Mouse (Mus musculus) myocyte (in vitro differentiated cells): ENCODE measurements around the gene Dpf1. TPM values are rescaled to one million over a fixed set of nuclear protein-coding genes. Genes with fewer than 3 reads are reported as not detected.
A peak's percentile ranks its signal among the peaks of the same experiment; 100 is the strongest.

Experiments used
- H3K27me3 ChIP-seq: one replicate; pipeline ENCODE4 v1.6.1; 2011; ENCODE audit not compliant: control insufficient read depth, insufficient read depth, insufficient read length
- H3K36me3 ChIP-seq: one replicate; pipeline ENCODE4 v1.6.1; 2011; ENCODE audit not compliant: control insufficient read depth, insufficient read depth
- H3K4me2 ChIP-seq: one replicate; pipeline ENCODE4 v1.6.1; 2011; ENCODE audit warnings: low read depth, control low read depth
- H3K4me3 ChIP-seq: one replicate; pipeline ENCODE4 v1.5.1; 2011; ENCODE audit warnings: mild to moderate bottlenecking, control low read depth, moderate library complexity
- H3K79me2 ChIP-seq: one replicate; pipeline ENCODE4 v1.6.1; 2011; ENCODE audit not compliant: control insufficient read depth, insufficient read depth
- H3ac ChIP-seq: one replicate; pipeline ENCODE4 v1.6.1; 2011; ENCODE audit not compliant: control insufficient read depth, insufficient read length
- CEBPB ChIP-seq: IDR thresholded peaks from 2 replicates; pipeline ENCODE4 v1.6.1; 2011; ENCODE audit warnings: mild to moderate bottlenecking, moderate library complexity; ENCODE audit not compliant: poor library complexity, insufficient read depth, severe bottlenecking
- E2F4 ChIP-seq: IDR thresholded peaks from one replicate; pipeline ENCODE4 v1.6.1; 2011; ENCODE audit warnings: mild to moderate bottlenecking, control low read depth, moderate library complexity; ENCODE audit not compliant: insufficient read depth
- MAX ChIP-seq: IDR thresholded peaks from one replicate; pipeline ENCODE4 v1.6.1; 2011; ENCODE audit warnings: low read depth, mild to moderate bottlenecking, control low read depth
- MYOD1 ChIP-seq, 3 experiments: IDR thresholded peaks; one replicate each; pipeline ENCODE4 v1.6.1; 2011; ENCODE audit warnings: control low read depth in 2 of 3, low read depth in 2 of 3, mild to moderate bottlenecking in 2 of 3, moderate library complexity in 1 of 3; ENCODE audit not compliant: insufficient read length in 2 of 3, control insufficient read depth in 1 of 3
- MYOG ChIP-seq, 3 experiments: IDR thresholded peaks; one replicate each; pipeline ENCODE4 v1.6.1; 2011; ENCODE audit warnings: control low read depth in 2 of 3, low read depth in 2 of 3, mild to moderate bottlenecking in 2 of 3; ENCODE audit not compliant: insufficient read length in 2 of 3, control insufficient read depth in 1 of 3, insufficient read depth in 1 of 3
- POLR2A ChIP-seq: IDR thresholded peaks from one replicate; pipeline ENCODE4 v1.6.1; 2011; ENCODE audit warnings: low read depth, mild to moderate bottlenecking, control low read depth, moderate library complexity; ENCODE audit not compliant: insufficient read length
- POLR2AphosphoS2 ChIP-seq: IDR thresholded peaks from one replicate; pipeline ENCODE4 v1.6.1; 2011; ENCODE audit warnings: low read depth, control low read depth; ENCODE audit not compliant: insufficient read length
- REST ChIP-seq: IDR thresholded peaks from one replicate; pipeline ENCODE4 v1.6.1; 2011; ENCODE audit warnings: mild to moderate bottlenecking, control low read depth, moderate library complexity; ENCODE audit not compliant: insufficient read depth, insufficient read length
- SRF ChIP-seq: IDR thresholded peaks from one replicate; pipeline ENCODE4 v1.6.1; 2011; ENCODE audit warnings: low read depth; ENCODE audit not compliant: control insufficient read depth, insufficient read length
- TCF12 ChIP-seq: IDR thresholded peaks from one replicate; pipeline ENCODE4 v1.6.1; 2011; ENCODE audit warnings: mild to moderate bottlenecking, control low read depth; ENCODE audit not compliant: poor library complexity, insufficient read depth, severe bottlenecking
- TCF3 ChIP-seq: IDR thresholded peaks from one replicate; pipeline ENCODE4 v1.6.1; 2011; ENCODE audit warnings: low read depth, control low read depth; ENCODE audit not compliant: insufficient read length
- USF1 ChIP-seq: IDR thresholded peaks from one replicate; pipeline ENCODE4 v1.6.1; 2011; ENCODE audit warnings: low read depth, mild to moderate bottlenecking, control low read depth, moderate library complexity
- polyA plus RNA-seq: library from polyadenylated mRNA; unstranded; fragments of >200 nt; fragmentation: generic; extraction: Trizol; gene quantifications from one replicate; pipeline ENCODE4 v1.2.1, GENCODE M21; 2012; ENCODE audit warnings: missing spikeins

The Dpf1 gene
- polyA plus RNA-seq, 1 experiment: 3.4 TPM

- no peak for TF ChIP-seq USF1
- TF ChIP-seq POLR2A: no peak
- TF ChIP-seq TCF12: no peak
- no peak for TF ChIP-seq REST
- TF ChIP-seq POLR2AphosphoS2: no peak
- TF ChIP-seq MAX: no peak
- TF ChIP-seq E2F4: no peak
- no peak for TF ChIP-seq MYOG (IDR thresholded peaks at IDR 0.05; ENCODE audit: control insufficient read depth in 1 of 3, insufficient read depth in 1 of 3, insufficient read length in 2 of 3, low read depth in 2 of 3)
- TF ChIP-seq TCF3: no peak
- no peak for TF ChIP-seq CEBPB
- TF ChIP-seq MYOD1 (IDR thresholded peaks at IDR 0.05; ENCODE audit: control insufficient read depth in 1 of 3, insufficient read length in 2 of 3, low read depth in 2 of 3): no peak
- TF ChIP-seq SRF: no peak
- Histone ChIP-seq H3K4me2 (no peak overlapping the region), H3K36me3 (no peaks in the 10 kb centered on the region), H3K4me3 (no peak overlapping the region), H3ac (no peak overlapping the region), H3K79me2 (no peaks in the 10 kb centered on the region), H3K27me3 (peaks cover 10% of the 10 kb centered on the region)
These were observed 27.0 kb upstream of the Dpf1 start for GRCm38 (mm10) chr7:29276715-29277114.

GRCm38 (mm10) chr7:29277510-29277909 lies 26.2 kb upstream of the Dpf1 start:
- Histone ChIP-seq H3K4me3 (no peak overlapping the region), H3K27me3 (peaks cover 18% of the 10 kb centered on the region), H3ac (no peak overlapping the region), H3K4me2 (no peak overlapping the region), H3K79me2 (no peaks in the 10 kb centered on the region), H3K36me3 (no peaks in the 10 kb centered on the region)
- TF ChIP-seq SRF: peak; percentile 65
- TF ChIP-seq MYOG (IDR thresholded peaks at IDR 0.05; ENCODE audit: control insufficient read depth in 1 of 3, insufficient read depth in 1 of 3, insufficient read length in 2 of 3, low read depth in 2 of 3): no peak

GRCm38 (mm10) chr7:29279261-29279660 lies 24.5 kb upstream of the Dpf1 start:
- no peak for TF ChIP-seq TCF12
- TF ChIP-seq POLR2A: no peak
- no peak for TF ChIP-seq E2F4
- TF ChIP-seq MYOG (IDR thresholded peaks at IDR 0.05; ENCODE audit: control insufficient read depth in 1 of 3, insufficient read depth in 1 of 3, insufficient read length in 2 of 3, low read depth in 2 of 3): no peak
- no peak for TF ChIP-seq CEBPB
- no peak for TF ChIP-seq POLR2AphosphoS2
- no peak for TF ChIP-seq REST
- no peak for TF ChIP-seq USF1
- TF ChIP-seq SRF: no peak
- no peak for TF ChIP-seq MYOD1 (IDR thresholded peaks at IDR 0.05; ENCODE audit: control insufficient read depth in 1 of 3, insufficient read length in 2 of 3, low read depth in 2 of 3)
- TF ChIP-seq MAX: no peak
- no peak for TF ChIP-seq TCF3
- Histone ChIP-seq H3K27me3 (peaks cover 20% of the 10 kb centered on the region), H3K4me2 (no peak overlapping the region), H3K4me3 (no peak overlapping the region), H3K79me2 (no peaks in the 10 kb centered on the region), H3ac (no peak overlapping the region), H3K36me3 (no peaks in the 10 kb centered on the region)

GRCm38 (mm10) chr7:29279924-29280323 lies 23.8 kb upstream of the Dpf1 start:
- no peaks in the 10 kb centered on the region for H3K79me2 ChIP-seq
- no peak overlapping the region for H3K4me3 ChIP-seq
- TF ChIP-seq SRF (no peak), CEBPB (no peak), E2F4 (no peak), TCF3 (no peak), MYOD1 (IDR thresholded peaks at IDR 0.05; ENCODE audit: control insufficient read depth in 1 of 3, insufficient read length in 2 of 3, low read depth in 2 of 3) (no peak), POLR2AphosphoS2 (no peak), MAX (no peak), MYOG (IDR thresholded peaks at IDR 0.05; ENCODE audit: control insufficient read depth in 1 of 3, insufficient read depth in 1 of 3, insufficient read length in 2 of 3, low read depth in 2 of 3) (no peak), POLR2A (no peak), USF1 (no peak), TCF12 (no peak), REST (no peak)
- no peak overlapping the region for H3K4me2 ChIP-seq
- H3K27me3 ChIP-seq: peaks cover 24% of the 10 kb centered on the region
- H3ac ChIP-seq: no peak overlapping the region
- H3K36me3 ChIP-seq: no peaks in the 10 kb centered on the region

GRCm38 (mm10) chr7:29280801-29281200 lies 22.9 kb upstream of the Dpf1 start:
- Histone ChIP-seq H3K27me3 (peaks cover 24% of the 10 kb centered on the region), H3K4me2 (no peak overlapping the region), H3K79me2 (no peaks in the 10 kb centered on the region), H3K36me3 (no peaks in the 10 kb centered on the region), H3K4me3 (no peak overlapping the region), H3ac (no peak overlapping the region)
- TF ChIP-seq POLR2AphosphoS2 (no peak), E2F4 (no peak), POLR2A (no peak), USF1 (no peak), CEBPB (no peak), MYOD1 (IDR thresholded peaks at IDR 0.05; ENCODE audit: control insufficient read depth in 1 of 3, insufficient read length in 2 of 3, low read depth in 2 of 3) (no peak), REST (no peak), SRF (no peak), TCF3 (no peak), MAX (no peak), MYOG (IDR thresholded peaks at IDR 0.05; ENCODE audit: control insufficient read depth in 1 of 3, insufficient read depth in 1 of 3, insufficient read length in 2 of 3, low read depth in 2 of 3) (no peak), TCF12 (no peak)
